Mouse (Mus musculus) MN1 (cell line): ENCODE results near the gene A630095N17Rik.
"Not testable (repeated sequence)": the region's sequence is repeated elsewhere in the genome, so short reads cannot be mapped to it uniquely, and the experiment has no call there.

Source experiments
- DNase-seq: peaks from one replicate; pipeline ENCODE4 v3.0.0-alpha.2; 2016; ENCODE audit warnings: low spot score

A630095N17Rik gene

DNA sequence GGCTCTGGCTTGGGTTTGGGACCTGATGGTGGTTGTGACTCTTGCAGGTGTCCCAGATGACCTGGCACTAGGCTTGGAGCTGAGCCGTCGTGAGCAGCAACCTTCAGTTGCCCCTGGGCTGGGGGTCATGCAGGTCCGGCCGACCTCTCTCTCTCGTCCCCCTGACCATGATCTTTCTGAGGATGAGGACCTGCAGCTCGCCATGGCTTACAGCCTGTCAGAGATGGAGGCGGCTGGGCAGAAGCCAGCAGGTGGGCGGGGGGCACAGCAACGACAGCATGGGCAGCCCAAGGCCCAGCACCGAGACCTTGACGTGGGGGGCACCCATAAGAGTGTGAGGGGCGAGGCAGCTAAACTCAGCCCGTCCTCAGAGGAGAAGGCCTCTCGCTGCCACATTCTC is 11.5 kb upstream of the A630095N17Rik start:
- no peak for DNase-seq

DNA sequence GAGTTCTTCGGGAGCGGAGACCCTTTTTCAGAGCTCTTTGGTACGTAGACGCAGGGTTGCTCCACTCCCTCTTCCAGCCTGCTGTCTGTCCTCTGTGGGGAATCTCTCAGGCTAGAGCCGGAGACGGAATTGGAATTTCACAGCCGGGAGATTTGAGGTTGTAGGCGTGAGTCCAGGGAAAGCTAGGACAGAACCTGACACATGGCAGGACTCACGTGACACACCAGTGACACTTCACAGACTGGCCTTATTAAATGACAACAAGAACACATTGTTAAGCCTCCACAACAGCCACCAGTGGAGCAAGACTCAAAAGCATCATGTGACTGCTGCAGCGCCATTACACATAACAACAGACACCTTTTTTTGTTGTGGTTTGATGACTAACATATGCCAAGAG is 7.7 kb upstream of the A630095N17Rik start:
- DNase-seq: no peak

DNA sequence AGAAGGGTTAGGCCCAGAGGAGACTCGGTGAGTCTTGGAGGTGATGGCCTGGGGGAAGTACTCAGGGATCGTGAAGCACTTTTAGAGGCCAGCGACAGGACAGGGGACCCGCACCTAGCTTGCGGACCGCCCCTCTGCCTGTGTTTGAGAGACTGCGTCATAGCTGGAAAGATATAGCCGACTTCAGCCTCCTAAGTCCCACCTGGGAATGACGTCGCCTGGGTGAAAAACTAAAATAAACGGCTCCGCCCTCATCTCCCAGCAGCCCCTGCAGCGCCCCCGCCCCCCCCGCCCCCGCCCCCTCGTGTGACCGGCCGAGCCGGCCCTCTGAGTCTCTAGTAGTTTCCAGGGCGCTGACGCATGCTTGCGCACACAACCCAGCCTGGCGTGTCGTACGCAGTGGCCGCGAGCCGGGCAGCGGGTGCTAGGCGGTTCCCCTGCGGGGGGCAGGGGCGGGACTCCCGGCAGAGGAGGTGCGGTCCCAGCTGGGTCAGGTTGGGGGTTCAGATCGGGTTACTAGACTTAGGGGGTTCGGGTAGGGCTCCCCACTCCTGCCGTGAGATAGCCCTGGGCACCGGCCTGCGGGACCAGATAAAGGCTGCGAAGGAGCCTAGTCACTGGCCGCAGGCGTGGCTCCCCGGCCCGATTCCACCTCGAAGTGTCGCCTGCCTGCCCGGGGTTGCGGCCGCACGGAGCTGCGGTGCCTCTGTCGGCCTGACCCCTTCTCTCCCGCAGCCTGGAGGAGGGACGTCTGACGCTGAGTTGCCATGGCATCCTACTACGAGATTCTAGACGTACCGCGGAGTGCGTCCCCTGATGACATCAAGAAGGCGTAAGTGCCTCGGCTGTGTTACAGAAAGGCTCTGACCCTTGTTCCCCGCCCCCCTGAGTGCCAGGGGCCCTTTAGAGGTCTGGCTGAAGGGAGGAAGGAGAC is 4.5 kb upstream of the A630095N17Rik start, which contains the start of gene Dnajb2:
Dnajb2 (plus strand) TSS at position 290 of the 934 bp plus-strand sequence.
- peak; percentile 88 for DNase-seq

DNA sequence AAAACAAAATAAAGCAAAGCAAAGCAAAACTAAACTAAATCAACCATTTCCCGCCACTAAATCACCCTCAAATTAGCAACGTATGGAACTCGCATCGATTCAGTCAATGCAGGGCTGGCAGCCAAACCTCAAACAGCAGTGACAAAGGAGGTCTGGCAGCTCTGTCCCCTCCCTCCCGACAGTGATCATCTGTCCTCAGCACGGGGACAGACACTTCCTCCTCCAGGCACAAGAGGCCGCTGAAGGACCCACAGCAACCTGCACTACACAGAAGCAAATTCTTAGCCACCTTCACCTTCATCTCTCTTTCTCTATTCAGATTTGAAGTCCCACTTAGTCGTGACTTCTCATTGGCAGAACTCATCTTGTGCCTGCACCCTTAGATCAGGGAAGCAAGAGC is 2.7 kb upstream of the A630095N17Rik start:
- DNase-seq: peak; percentile 75

DNA sequence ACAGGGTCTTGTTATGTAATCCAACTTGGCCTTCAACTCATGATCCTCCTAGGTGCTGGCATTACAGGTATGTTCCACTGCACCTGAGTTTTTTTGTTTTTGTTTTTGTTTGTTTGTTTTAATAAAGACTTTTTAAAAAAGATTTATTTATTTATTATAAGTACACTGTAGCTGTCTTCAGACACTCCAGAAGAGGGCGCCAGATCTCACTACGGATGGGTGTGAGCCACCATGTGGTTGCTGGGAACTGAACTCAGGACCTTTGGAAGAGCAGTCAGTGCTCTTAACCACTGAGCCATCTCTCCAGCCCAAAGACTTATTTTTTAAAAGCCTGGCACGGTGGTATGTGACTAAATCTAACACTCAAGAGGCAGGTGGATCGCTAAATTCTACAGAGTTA is 587 bp upstream of the A630095N17Rik start:
- not testable (repeated sequence) for DNase-seq

DNA sequence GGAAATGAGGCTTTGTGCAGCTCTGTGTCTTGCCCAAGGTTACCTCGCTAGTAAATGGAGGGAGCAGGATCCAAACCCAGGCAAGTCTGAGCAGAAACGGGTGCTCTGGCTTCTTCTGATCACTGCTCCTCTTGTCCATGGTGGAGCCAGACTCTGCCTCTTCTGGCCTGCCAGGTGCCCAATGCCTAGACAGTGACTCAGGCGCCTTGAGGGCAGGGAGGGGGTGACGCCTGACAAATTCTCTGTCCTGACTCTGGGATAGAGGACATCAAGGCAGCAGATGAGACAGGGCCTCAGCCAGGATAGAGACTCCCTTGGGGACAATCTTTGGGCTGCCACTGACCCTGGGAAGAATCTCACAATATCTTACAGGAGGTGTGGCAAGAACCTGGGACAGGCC is 678 bp downstream of the A630095N17Rik start:
- no peak for DNase-seq

DNA sequence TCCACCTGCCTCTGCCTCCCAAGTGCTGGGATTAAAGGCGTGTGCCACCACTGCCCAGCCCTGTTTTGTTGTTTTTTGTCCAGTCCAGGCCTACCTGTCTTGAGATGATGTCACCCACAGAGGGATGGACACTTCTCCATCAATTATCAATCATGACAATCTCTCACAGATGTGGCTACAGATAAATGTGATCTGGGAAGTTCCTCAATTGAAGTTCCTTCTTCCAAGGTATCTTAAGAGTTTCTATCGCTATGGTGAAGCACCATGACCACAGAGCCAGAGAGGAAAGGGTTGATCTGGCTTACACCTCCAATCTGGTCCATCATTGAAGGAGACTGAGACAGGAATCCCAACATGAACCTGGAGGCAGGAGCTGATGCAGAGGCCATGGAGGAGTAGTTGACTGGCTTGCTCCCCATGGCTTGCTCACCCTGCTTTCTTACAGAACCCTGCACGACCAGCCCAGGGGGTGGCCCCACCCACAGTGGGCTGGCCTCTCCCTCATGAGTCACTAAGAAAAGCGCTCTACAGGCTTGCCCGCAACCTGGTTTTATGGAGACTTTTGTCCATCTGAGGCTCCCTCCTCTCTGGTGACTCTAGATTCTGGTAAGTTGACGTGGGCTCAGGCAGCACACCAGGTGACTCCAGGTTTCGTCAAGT is 1.4 kb downstream of the A630095N17Rik start:
- no peak for DNase-seq

DNA sequence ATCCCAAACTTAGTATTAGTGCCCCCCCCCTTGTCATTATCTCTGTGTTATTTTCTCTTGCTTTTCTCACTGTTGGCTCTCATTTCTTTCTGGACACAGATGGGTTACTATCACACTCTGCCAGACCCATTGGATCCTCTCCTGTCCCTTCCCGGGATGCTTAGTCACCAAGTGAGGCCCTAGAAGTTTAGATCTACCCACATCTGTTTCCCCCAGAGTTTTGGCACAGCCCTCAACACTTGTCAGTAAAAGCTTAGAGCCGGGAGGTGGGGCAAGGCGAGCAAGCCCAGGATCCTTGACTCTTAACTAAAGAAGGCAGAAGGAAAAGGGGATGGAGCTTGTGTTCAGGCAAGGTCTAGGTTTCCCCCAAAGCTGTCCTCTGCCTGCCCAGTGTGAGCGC is 2.7 kb downstream of the A630095N17Rik start:
- DNase-seq: no peak

DNA sequence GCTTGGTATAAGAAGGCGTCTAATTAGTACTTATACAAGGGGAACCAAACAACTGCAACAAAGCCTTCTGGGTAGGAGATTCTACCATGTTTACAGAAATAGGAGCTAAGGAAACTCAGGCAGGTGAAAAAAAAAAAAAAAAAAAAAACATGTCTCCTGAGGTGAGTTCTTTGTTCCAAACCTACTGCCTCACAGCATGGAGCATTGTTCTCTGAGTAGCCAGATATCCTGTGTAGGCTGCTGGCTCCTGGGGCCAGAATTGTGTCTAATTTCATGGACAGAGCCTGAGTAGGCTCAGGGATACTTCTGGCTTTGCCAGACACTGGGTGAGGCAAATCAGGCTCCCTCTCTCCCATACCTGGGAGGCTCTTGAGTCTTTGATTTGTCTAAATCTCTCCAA is 4.2 kb downstream of the A630095N17Rik start:
- DNase-seq: no peak

DNA sequence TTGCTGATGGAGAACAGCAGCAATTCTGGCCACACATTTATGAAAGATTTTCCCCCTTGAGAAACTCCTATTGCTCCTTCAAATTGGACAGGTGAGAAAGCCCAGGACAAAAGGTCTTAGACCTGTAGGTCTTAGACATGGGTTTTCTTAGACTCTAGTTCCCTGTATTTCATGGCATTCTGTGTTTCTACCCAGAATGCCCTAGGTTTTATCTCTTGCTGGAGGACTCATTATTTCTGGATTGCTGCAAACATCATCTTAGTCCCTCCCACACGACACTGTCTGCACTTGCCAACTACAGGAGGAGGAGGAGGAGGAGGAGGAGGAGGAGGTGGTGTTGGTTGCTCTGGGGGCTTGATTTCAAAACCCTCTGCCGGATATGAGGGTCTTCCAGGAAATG is 5.8 kb downstream of the A630095N17Rik start:
- no peak for DNase-seq

DNA sequence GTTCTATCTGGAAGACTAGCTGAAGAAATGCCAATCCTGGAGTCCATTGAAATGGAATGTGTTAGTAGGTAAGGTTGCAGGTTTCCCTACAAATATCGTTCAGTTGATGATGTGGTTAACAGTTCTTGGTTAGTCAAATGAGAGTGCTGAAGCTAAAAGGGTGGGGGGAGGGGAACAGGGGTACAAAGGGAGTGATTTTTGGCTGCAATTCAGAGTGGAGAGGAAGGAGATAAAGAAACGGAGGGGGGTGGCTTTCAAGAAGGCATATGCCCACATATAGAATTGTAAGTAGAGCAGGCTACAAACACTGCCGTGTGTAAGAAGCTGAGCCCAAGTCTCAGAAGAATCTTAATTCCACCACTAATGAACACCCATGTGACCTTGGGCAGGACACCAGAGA is 6.4 kb downstream of the A630095N17Rik start:
- DNase-seq: no peak

DNA sequence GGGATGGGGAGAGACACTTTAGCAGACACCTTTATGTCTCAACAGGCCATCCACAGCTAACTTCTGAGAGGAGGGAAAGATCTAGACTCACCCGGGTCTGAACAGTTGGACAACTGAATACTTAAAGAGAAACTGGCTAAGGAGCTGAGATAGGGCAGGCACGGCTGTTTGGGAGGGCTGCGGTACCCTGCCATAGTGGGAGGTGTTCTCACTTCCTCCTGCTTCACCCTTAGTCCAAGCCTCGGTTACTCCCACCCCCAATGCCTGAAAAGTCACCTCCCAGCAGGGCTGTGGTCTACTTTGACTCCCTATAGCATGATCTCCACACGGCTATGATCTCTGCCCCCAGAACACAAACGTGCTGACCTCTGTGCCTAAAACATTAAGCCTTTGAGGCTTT is 8.4 kb downstream of the A630095N17Rik start:
- DNase-seq: no peak

DNA sequence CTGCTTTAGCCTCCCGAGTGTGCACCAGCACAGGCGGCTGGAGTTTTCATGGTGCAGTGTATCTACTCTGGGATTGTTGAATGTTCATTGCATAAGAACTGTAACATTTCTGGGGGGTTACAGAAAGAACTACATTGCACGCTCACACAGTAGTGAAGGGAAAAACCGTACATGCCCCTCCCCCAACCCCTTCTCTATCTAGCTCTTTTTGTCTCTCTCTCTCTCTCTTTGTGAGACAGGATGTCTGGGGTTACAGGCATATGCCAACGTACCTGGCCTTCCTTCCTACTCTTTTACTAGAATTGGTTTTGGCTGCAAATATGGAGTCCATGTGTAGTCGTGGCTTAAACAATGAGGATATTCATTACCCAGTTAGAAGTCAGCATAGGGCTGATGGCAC is 9.0 kb downstream of the A630095N17Rik start:
- no peak for DNase-seq

DNA sequence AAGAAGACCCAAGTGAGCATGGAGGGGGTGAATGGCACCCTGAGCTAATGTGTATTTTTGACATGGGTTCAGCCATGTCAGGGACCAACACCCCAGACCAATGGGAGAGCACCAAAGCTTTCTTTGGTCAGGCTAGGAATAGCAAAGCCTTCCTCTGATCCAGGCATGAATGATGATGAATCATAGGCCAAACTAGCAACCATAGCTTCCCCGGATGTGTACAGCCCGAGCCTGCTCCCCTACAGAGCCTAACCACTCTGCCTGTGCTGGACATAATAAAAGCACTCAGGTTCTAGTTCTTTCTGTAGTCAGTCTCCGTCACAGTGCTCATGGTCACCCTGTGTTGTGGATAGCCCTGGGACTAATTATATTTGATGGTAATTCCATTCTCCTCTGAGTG is 10.4 kb downstream of the A630095N17Rik start:
- no peak for DNase-seq

DNA sequence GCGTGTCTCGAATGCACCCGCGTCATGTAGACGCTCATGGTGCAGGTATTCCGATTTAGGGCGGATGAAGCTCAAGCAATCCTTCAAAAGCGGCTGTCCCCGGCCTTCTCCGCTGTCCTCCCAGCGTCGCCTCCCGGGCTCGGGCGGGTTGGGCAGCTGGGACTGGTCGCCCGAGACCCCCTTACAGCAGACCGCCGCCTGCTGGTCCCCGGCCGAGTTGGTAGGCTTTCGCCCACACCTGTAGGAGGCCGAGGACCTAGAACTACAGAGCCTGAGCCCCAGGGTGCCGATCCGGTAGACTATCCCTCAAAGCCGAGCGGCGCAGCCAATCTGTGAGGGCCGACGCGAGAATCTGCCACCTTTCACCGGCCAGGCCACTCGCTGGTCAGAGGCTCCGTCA is 12.4 kb downstream of the A630095N17Rik start, which contains the start of gene Tuba4a:
Tuba4a (minus strand) TSS at position 335 of the 400 bp plus-strand sequence.
- no peak for DNase-seq

DNA sequence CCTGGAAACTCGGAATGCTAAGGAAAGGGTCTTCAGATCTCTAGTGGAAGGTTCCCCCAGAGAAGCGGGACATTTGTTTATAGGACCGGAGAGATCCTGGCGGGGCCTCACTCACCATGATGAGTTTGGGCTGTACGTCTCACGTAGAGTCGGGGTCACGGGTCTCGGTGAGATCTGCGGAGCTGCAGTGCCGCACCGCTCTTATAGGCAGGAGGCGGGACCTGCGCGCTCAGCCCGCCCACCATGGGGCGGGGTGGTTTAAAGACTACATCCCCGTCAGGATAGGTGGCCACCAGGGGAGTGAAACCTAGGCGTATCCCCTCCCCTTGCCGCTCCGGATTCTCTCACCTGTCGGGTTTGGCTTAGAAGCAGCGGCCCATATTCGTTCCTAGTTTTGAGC is 12.8 kb downstream of the A630095N17Rik start:
- DNase-seq: no peak

DNA sequence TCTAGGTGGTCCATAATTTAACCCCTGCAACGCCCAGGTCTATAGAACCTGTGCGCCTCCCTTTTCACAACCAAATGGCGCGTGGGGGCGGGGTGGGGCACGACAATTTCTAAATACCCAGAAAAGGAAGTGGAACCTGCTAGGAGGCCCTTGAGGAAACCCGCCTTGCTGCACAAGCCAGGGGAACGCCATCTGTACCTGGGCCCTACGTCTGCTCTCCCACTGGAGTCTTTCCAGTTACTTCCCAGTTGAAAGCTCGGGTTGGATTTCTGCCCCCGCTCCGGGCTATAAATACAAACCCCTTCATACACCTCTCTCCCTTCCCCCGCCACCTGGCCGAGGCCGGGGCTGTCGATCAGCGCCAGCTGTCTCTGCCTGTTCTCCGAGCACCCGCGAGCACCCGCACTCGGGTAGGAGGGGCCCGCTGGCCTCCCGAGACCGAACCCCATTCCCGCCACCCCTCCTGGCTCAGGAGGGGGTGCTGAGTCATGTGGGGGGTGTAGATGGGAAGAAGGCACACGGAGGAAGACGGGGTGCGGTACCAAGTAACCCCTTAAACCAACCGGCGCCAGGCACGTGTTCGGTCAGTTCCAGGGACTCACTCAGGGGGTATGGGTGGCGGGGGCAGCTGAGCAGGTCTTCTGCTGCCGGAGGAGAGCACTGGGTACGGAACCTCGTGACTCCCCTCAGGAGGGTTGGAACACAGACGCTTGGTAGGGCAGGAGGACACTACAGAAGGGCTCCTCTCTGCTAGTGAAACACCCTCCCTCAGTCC is 13.5 kb downstream of the A630095N17Rik start:
- no peak for DNase-seq

DNA sequence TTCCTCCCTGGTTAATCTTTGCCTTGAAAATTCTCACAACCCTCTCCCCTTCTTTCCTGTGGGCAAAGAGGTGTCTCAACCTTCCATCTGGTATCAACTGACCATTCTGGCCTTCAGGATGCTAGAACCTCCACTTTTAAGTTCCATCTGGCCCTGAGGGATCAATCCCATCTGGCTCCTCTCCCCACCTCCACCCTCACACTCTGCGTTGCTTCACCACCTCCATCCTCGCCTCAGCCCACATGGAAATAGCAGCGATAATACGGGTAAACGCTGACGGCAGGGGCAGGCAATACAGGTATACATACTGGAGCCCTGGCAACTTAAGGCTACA is 14.0 kb downstream of the A630095N17Rik start:
- DNase-seq: no peak

DNA sequence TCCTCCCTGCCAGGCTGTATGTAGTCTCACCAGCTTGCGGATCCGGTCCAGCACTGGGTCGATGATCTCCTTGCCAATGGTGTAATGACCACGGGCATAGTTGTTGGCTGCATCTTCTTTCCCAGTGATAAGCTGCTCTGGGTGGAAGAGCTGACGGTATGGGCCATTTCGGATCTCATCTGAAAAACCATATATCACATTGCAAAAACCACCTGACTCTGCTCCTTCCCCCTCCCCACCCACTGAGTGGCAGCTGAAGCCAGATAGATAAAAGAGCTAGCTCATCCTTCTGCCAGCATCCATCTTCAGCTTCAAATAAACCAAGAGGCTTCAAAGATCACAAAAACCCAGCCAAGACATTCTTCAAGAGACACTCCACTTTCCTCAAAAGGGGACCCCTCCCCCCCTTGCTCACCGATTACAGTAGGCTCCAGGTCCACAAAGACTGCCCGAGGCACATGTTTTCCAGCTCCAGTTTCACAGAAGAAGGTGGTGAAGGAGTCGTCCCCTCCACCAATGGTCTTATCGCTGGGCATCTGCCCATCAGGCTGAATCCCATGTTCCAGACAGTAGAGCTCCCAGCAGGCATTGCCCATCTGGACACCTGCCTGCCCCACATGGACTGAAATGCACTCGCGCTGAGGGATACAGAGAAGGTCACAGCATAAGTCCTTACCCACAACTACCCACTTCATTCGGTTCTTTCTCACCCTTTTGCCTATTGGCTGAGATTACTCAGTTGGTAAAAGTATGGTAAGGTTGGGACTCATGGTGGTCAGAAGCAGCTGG is 14.9 kb downstream of the A630095N17Rik start:
- no peak for DNase-seq

DNA sequence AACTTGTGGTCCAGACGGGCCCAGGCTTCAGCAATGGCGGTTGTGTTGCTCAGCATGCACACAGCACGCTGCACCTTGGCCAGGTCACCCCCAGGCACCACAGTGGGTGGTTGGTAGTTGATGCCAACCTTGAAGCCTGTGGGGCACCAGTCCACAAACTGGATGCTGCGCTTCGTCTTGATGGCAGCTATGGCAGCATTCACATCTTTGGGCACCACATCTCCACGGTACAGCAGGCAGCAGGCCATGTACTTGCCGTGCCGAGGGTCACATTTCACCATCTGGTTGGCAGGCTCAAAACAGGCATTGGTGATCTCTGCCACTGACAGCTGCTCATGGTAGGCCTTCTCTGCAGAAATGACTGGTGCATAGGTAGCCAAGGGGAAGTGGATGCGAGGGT is 16.1 kb downstream of the A630095N17Rik start:
- DNase-seq: no peak

DNA sequence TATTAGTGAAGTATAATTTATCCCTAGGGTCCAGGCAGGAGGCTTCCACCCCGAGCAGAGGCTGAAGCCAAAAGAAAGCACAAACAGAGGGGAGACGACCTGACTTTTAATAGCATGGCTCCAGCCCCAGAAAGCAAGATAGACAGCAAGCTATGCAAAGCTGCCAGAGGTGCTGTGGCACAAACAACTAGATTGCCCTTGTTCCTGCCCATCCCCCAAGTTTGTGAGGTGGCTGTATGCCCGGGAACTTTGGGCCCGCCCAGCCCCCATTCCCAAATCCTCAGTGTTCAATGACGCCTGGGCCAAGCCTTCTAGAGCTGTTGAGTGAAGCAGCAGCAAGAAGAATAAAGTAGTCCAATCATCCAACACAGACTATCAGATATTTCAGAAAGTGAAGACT is 17.0 kb downstream of the A630095N17Rik start:
- DNase-seq: no peak

DNA sequence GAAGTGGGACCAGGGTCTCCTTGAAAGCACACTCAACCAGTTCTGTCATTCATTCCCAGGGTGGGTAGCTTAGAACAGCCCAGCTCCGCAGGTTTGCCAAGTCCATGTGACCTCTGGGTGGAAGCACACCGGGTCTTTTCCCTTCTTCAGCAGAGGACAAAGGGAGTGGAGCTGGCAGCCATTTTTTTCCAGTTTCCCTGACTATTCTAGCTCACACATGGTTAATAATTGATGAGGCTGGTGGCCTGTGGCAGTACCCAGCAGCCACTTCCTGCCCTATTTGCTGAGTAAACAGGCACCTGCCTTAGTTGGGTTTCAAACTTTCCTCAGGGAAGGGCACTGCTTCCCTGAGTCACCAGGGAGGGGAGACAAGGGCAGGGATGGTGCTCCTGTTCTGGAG is 17.5 kb downstream of the A630095N17Rik start:
- DNase-seq: no peak
